Mouse (Mus musculus) myocyte (in vitro differentiated cells): ENCODE data around the gene Nuak1. TPM values are rescaled to one million over a fixed set of nuclear protein-coding genes. Genes with fewer than 3 reads are reported as not detected.

ENCODE experiments used
- H3K27me3 ChIP-seq: one replicate; pipeline ENCODE4 v1.6.1; 2011; ENCODE audit not compliant: control insufficient read depth, insufficient read depth, insufficient read length
- H3K36me3 ChIP-seq: one replicate; pipeline ENCODE4 v1.6.1; 2011; ENCODE audit not compliant: control insufficient read depth, insufficient read depth
- H3K4me2 ChIP-seq: one replicate; pipeline ENCODE4 v1.6.1; 2011; ENCODE audit warnings: low read depth, control low read depth
- H3K4me3 ChIP-seq: one replicate; pipeline ENCODE4 v1.5.1; 2011; ENCODE audit warnings: mild to moderate bottlenecking, control low read depth, moderate library complexity
- H3K79me2 ChIP-seq: one replicate; pipeline ENCODE4 v1.6.1; 2011; ENCODE audit not compliant: control insufficient read depth, insufficient read depth
- H3ac ChIP-seq: one replicate; pipeline ENCODE4 v1.6.1; 2011; ENCODE audit not compliant: control insufficient read depth, insufficient read length
- CEBPB ChIP-seq: IDR thresholded peaks from 2 replicates; pipeline ENCODE4 v1.6.1; 2011; ENCODE audit warnings: mild to moderate bottlenecking, moderate library complexity; ENCODE audit not compliant: poor library complexity, insufficient read depth, severe bottlenecking
- E2F4 ChIP-seq: IDR thresholded peaks from one replicate; pipeline ENCODE4 v1.6.1; 2011; ENCODE audit warnings: mild to moderate bottlenecking, control low read depth, moderate library complexity; ENCODE audit not compliant: insufficient read depth
- MAX ChIP-seq: IDR thresholded peaks from one replicate; pipeline ENCODE4 v1.6.1; 2011; ENCODE audit warnings: low read depth, mild to moderate bottlenecking, control low read depth
- MYOD1 ChIP-seq, 3 experiments: IDR thresholded peaks; one replicate each; pipeline ENCODE4 v1.6.1; 2011; ENCODE audit warnings: control low read depth in 2 of 3, low read depth in 2 of 3, mild to moderate bottlenecking in 2 of 3, moderate library complexity in 1 of 3; ENCODE audit not compliant: insufficient read length in 2 of 3, control insufficient read depth in 1 of 3
- MYOG ChIP-seq, 3 experiments: IDR thresholded peaks; one replicate each; pipeline ENCODE4 v1.6.1; 2011; ENCODE audit warnings: control low read depth in 2 of 3, low read depth in 2 of 3, mild to moderate bottlenecking in 2 of 3; ENCODE audit not compliant: insufficient read length in 2 of 3, control insufficient read depth in 1 of 3, insufficient read depth in 1 of 3
- POLR2A ChIP-seq: IDR thresholded peaks from one replicate; pipeline ENCODE4 v1.6.1; 2011; ENCODE audit warnings: low read depth, mild to moderate bottlenecking, control low read depth, moderate library complexity; ENCODE audit not compliant: insufficient read length
- POLR2AphosphoS2 ChIP-seq: IDR thresholded peaks from one replicate; pipeline ENCODE4 v1.6.1; 2011; ENCODE audit warnings: low read depth, control low read depth; ENCODE audit not compliant: insufficient read length
- REST ChIP-seq: IDR thresholded peaks from one replicate; pipeline ENCODE4 v1.6.1; 2011; ENCODE audit warnings: mild to moderate bottlenecking, control low read depth, moderate library complexity; ENCODE audit not compliant: insufficient read depth, insufficient read length
- SRF ChIP-seq: IDR thresholded peaks from one replicate; pipeline ENCODE4 v1.6.1; 2011; ENCODE audit warnings: low read depth; ENCODE audit not compliant: control insufficient read depth, insufficient read length
- TCF12 ChIP-seq: IDR thresholded peaks from one replicate; pipeline ENCODE4 v1.6.1; 2011; ENCODE audit warnings: mild to moderate bottlenecking, control low read depth; ENCODE audit not compliant: poor library complexity, insufficient read depth, severe bottlenecking
- TCF3 ChIP-seq: IDR thresholded peaks from one replicate; pipeline ENCODE4 v1.6.1; 2011; ENCODE audit warnings: low read depth, control low read depth; ENCODE audit not compliant: insufficient read length
- USF1 ChIP-seq: IDR thresholded peaks from one replicate; pipeline ENCODE4 v1.6.1; 2011; ENCODE audit warnings: low read depth, mild to moderate bottlenecking, control low read depth, moderate library complexity
- polyA plus RNA-seq: library from polyadenylated mRNA; unstranded; fragments of >200 nt; fragmentation: generic; extraction: Trizol; gene quantifications from one replicate; pipeline ENCODE4 v1.2.1, GENCODE M21; 2012; ENCODE audit warnings: missing spikeins

The Nuak1 gene
- polyA plus RNA-seq, 1 experiment: 21.8 TPM

DNA sequence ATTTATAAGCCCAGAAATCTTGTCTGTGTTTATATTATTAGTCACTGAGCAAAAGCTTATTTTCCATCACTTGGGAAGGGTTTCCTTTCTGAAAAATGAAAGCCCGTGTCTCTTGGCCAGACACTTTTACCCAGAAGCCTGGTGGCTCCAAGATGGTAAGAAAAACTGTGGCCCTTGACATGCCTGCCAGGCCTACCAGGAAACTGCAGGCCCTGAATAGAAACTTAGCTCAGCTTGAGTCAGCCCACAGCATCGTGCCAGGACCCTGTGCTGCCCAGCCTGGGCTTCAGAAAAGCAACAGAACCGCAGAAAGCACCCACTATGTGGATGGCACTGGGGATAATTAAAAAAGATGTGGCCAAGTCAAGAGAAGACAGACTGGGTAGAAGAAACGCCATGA lies 43.1 kb downstream of the Nuak1 start:
- Histone ChIP-seq H3K79me2 (peaks cover 27% of the 10 kb centered on the region), H3K27me3 (no peaks in the 10 kb centered on the region), H3ac (no peak overlapping the region), H3K4me2 (peak overlapping the region; percentile 38), H3K36me3 (no peaks in the 10 kb centered on the region), H3K4me3 (no peak overlapping the region)
- TF ChIP-seq MYOG (IDR thresholded peaks at IDR 0.05; ENCODE audit: control insufficient read depth in 1 of 3, insufficient read depth in 1 of 3, insufficient read length in 2 of 3, low read depth in 2 of 3) (no peak), MYOD1 (IDR thresholded peaks at IDR 0.05; ENCODE audit: control insufficient read depth in 1 of 3, insufficient read length in 2 of 3, low read depth in 2 of 3) (no peak), TCF3 (no peak), USF1 (no peak), POLR2AphosphoS2 (no peak), SRF (no peak)

DNA sequence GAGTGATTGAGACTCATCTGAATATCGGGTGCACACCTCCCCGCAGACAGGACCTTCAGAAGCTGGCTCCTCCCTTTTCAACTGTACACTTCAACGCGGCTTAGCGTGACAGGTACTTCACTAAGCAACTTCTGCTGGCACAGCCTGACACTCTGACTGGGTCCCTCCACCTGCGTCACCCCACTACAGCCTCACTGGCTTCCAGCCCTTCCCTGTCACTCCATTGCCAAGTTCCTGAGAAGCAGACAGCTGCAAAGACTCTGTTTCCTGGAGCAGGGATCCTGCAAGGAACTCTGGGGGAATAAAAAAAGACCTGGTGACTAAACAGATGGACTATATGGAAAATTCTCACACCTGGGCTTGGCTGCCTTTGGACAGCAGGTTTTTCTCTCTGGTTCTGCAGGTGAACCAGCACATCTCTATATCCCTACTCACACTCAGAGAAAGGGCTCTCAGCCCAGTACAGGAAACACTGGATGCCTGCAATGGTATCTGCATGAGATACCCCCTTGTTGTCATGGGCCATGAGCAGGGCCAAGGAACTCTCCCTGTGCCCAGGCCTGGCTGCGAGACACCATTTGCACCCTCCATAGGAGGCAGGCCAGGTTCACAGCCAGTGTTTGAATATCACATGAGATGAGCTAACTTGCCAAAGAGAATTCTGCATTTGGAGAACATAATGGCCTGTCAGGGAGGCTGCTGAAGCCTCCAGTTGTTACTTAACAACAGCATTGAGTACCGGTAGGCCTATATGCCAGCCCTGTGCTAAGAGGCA lies 44.3 kb downstream of the Nuak1 start:
- Histone ChIP-seq H3K4me3 (no peak overlapping the region), H3K79me2 (peaks cover 24% of the 10 kb centered on the region), H3K36me3 (no peaks in the 10 kb centered on the region), H3K27me3 (no peaks in the 10 kb centered on the region), H3ac (no peak overlapping the region), H3K4me2 (peak overlapping the region; percentile 43)
- TF ChIP-seq TCF3: no peak
- TF ChIP-seq MYOD1 (IDR thresholded peaks at IDR 0.05; ENCODE audit: control insufficient read depth in 1 of 3, insufficient read length in 2 of 3, low read depth in 2 of 3): peak in 1 of 3 experiments; percentile 43
- TF ChIP-seq POLR2A: no peak
- peak in 2 of 3 experiments; percentile 45 to 57 for TF ChIP-seq MYOG (IDR thresholded peaks at IDR 0.05; ENCODE audit: control insufficient read depth in 1 of 3, insufficient read depth in 1 of 3, insufficient read length in 2 of 3, low read depth in 2 of 3)

DNA sequence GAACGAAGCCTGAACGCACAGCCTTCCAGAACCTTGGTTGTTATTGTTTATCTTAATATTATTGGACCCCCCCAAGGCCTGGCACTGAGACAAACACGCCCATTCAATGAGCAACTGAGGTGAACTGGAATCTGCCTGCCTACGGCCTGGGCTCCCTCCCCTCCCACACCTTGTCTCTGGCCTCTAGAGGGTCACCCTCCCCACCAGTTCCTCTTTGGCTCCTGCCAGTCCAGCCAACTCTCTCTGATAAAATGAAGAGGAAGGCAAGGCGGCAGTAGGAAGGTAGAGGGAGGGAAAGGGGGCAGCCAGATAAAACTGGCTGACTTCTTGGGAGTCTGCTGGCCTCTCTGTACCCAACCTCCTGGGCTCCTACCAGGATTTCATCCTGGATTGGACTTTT lies 45.1 kb downstream of the Nuak1 start:
- Histone ChIP-seq H3K4me3 (no peak overlapping the region), H3K4me2 (no peak overlapping the region), H3ac (no peak overlapping the region), H3K27me3 (no peaks in the 10 kb centered on the region), H3K79me2 (peaks cover 17% of the 10 kb centered on the region), H3K36me3 (no peaks in the 10 kb centered on the region)
- TF ChIP-seq MYOG (IDR thresholded peaks at IDR 0.05; ENCODE audit: control insufficient read depth in 1 of 3, insufficient read depth in 1 of 3, insufficient read length in 2 of 3, low read depth in 2 of 3): no peak

DNA sequence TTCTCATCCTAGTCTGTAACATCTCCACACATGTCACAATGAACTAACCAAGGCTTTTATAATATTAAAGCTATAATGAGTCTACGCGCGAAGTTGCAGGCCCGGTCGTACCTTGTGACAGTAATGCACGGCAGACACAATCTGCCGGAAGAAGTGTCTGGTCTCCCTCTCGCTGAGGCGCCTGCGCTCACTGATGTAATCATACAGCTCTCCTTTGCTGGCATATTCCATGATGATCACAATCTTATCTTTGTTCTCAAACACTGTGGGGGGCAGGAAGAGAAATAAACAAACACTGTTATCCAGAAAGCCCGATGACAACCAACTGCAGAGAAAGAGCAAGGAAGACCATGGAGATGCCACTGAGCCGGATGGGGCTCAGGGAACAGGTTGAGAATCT lies 46.5 kb downstream of the Nuak1 start:
- TF ChIP-seq POLR2A (no peak), USF1 (no peak), REST (no peak), SRF (no peak), MYOD1 (IDR thresholded peaks at IDR 0.05; ENCODE audit: control insufficient read depth in 1 of 3, insufficient read length in 2 of 3, low read depth in 2 of 3) (no peak), MYOG (IDR thresholded peaks at IDR 0.05; ENCODE audit: control insufficient read depth in 1 of 3, insufficient read depth in 1 of 3, insufficient read length in 2 of 3, low read depth in 2 of 3) (no peak), E2F4 (no peak)
- Histone ChIP-seq H3K4me3 (no peak overlapping the region), H3ac (no peak overlapping the region), H3K79me2 (peaks cover 5% of the 10 kb centered on the region), H3K36me3 (no peaks in the 10 kb centered on the region), H3K27me3 (no peaks in the 10 kb centered on the region), H3K4me2 (no peak overlapping the region)

DNA sequence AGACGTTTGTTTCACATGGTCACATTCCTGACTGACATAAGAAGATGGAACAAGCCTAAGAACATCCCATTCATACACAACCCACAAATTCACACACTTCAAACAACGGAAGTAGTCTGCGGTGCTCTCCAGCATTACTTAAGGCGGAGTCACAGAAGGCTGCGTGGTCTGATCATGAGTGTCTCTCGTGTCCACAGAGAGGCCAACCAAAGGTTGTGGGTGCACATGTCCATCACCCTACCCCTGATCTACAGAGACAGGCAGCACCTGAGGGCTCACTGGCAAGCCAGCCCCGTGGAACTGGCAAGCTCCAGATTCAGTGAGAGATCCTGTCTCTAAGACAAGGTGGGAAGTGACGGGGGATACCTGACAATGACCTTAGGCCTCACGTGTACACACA lies 47.0 kb downstream of the Nuak1 start:
- peak overlapping the region; percentile 75 for H3K4me2 ChIP-seq
- H3K4me3 ChIP-seq: no peak overlapping the region
- H3K36me3 ChIP-seq: no peaks in the 10 kb centered on the region
- H3K27me3 ChIP-seq: no peaks in the 10 kb centered on the region
- H3ac ChIP-seq: no peak overlapping the region
- H3K79me2 ChIP-seq: peaks cover under 1% of the 10 kb centered on the region
- TF ChIP-seq USF1 (no peak), MAX (no peak), REST (no peak), POLR2A (no peak), MYOD1 (IDR thresholded peaks at IDR 0.05; ENCODE audit: control insufficient read depth in 1 of 3, insufficient read length in 2 of 3, low read depth in 2 of 3) (no peak), SRF (no peak), POLR2AphosphoS2 (no peak), MYOG (IDR thresholded peaks at IDR 0.05; ENCODE audit: control insufficient read depth in 1 of 3, insufficient read depth in 1 of 3, insufficient read length in 2 of 3, low read depth in 2 of 3) (no peak), TCF3 (no peak), CEBPB (no peak), TCF12 (no peak), E2F4 (no peak)
